Mouse (Mus musculus): ENCODE data around the gene Ugt1a1. TPM values are rescaled to one million over a fixed set of nuclear protein-coding genes. Genes with fewer than 3 reads are reported as not detected.
"Not testable (repeated sequence)": the region's sequence is repeated elsewhere in the genome, so short reads cannot be mapped to it uniquely, and the experiment has no call there.

Gene Ugt1a1
- polyA plus RNA-seq (2011; ENCODE audit: insufficient read depth, insufficient read length, low read depth, missing spikeins) = not detected in 2 replicates

- H3K9me3 ChIP-seq (replicated peaks; ENCODE audit: control insufficient read depth, insufficient read depth, low read length, poor library complexity, severe bottlenecking) = peaks cover 4% of the 10 kb centered on the region; the same call in 1 of the 2 replicates
- H3K36me3 ChIP-seq (ENCODE audit: control insufficient read depth, insufficient read depth, low read length, poor library complexity, severe bottlenecking) = no peaks in the 10 kb centered on the region
- no peak within 1 kb of the TSS for H3K4me3 ChIP-seq (ENCODE audit: low read depth, low read length)
- no peak within 1 kb of the TSS for H3K27ac ChIP-seq (ENCODE audit: insufficient read depth, low read length)
- peaks cover 2% of the 10 kb centered on the region; the same call in 1 of the 2 replicates for H3K27me3 ChIP-seq (ENCODE audit: control insufficient read depth, insufficient read depth, low read length, poor library complexity, severe bottlenecking)
- no peaks in the 10 kb centered on the region for H3K4me1 ChIP-seq (ENCODE audit: control insufficient read depth, insufficient read depth, low read length)
- no peak for TF ChIP-seq POLR2A (IDR thresholded peaks at IDR 0.05; ENCODE audit: insufficient read depth, low read length)
- TF ChIP-seq EP300 (IDR thresholded peaks at IDR 0.05; ENCODE audit: insufficient read depth, low read depth, low read length) = no peak
- no peak for TF ChIP-seq CTCF (IDR thresholded peaks at IDR 0.05; ENCODE audit: low read depth, low read length)
- no peak within 1 kb of the TSS for H3K9ac ChIP-seq (ENCODE audit: low read depth, poor library complexity, severe bottlenecking)
Measured at GRCm38 (mm10) chr1:88211812-88212211, at the start of gene Ugt1a1. Gene Ugt1a1, plus strand, starts transcription at chr1:88211959.

- TF ChIP-seq POLR2A (IDR thresholded peaks at IDR 0.05; ENCODE audit: insufficient read depth, low read length) (no peak), EP300 (IDR thresholded peaks at IDR 0.05; ENCODE audit: insufficient read depth, low read depth, low read length) (no peak), CTCF (IDR thresholded peaks at IDR 0.05; ENCODE audit: low read depth, low read length) (no peak)
- Histone ChIP-seq H3K9ac (ENCODE audit: low read depth, poor library complexity, severe bottlenecking) (no peak within 1 kb of the TSS), H3K36me3 (ENCODE audit: control insufficient read depth, insufficient read depth, low read length, poor library complexity, severe bottlenecking) (no peaks in the 10 kb centered on the region), H3K4me3 (ENCODE audit: low read depth, low read length) (no peak within 1 kb of the TSS), H3K4me1 (ENCODE audit: control insufficient read depth, insufficient read depth, low read length) (no peaks in the 10 kb centered on the region), H3K9me3 (replicated peaks; ENCODE audit: control insufficient read depth, insufficient read depth, low read length, poor library complexity, severe bottlenecking) (no peaks in the 10 kb centered on the region), H3K27me3 (ENCODE audit: control insufficient read depth, insufficient read depth, low read length, poor library complexity, severe bottlenecking) (no peaks in the 10 kb centered on the region), H3K27ac (ENCODE audit: insufficient read depth, low read length) (no peak within 1 kb of the TSS)
Measured at GRCm38 (mm10) chr1:88165711-88166110, 46.0 kb upstream of the Ugt1a1 start, which contains the start of gene Ugt1a5. Gene Ugt1a5, plus strand, starts transcription at chr1:88166012.

GRCm38 (mm10) chr1:88172190-88172589, 39.6 kb upstream of the Ugt1a1 start:
- not testable (repeated sequence) for H3K4me1 ChIP-seq (ENCODE audit: control insufficient read depth, insufficient read depth, low read length); H3K4me3 ChIP-seq (ENCODE audit: low read depth, low read length); H3K27ac ChIP-seq (ENCODE audit: insufficient read depth, low read length); H3K36me3 ChIP-seq (ENCODE audit: control insufficient read depth, insufficient read depth, low read length, poor library complexity, severe bottlenecking); H3K9me3 ChIP-seq (replicated peaks; ENCODE audit: control insufficient read depth, insufficient read depth, low read length, poor library complexity, severe bottlenecking); H3K27me3 ChIP-seq (ENCODE audit: control insufficient read depth, insufficient read depth, low read length, poor library complexity, severe bottlenecking); H3K9ac ChIP-seq (ENCODE audit: low read depth, poor library complexity, severe bottlenecking)

GRCm38 (mm10) chr1:88179657-88180056, 32.1 kb upstream of the Ugt1a1 start:
- TF ChIP-seq POLR2A (IDR thresholded peaks at IDR 0.05; ENCODE audit: insufficient read depth, low read length) (no peak), EP300 (IDR thresholded peaks at IDR 0.05; ENCODE audit: insufficient read depth, low read depth, low read length) (no peak), CTCF (IDR thresholded peaks at IDR 0.05; ENCODE audit: low read depth, low read length) (no peak)
- no peak overlapping the region for H3K4me3 ChIP-seq (ENCODE audit: low read depth, low read length)
- no peak overlapping the region for H3K9ac ChIP-seq (ENCODE audit: low read depth, poor library complexity, severe bottlenecking)
- H3K4me1 ChIP-seq (ENCODE audit: control insufficient read depth, insufficient read depth, low read length) = no peaks in the 10 kb centered on the region
- no peaks in the 10 kb centered on the region for H3K27me3 ChIP-seq (ENCODE audit: control insufficient read depth, insufficient read depth, low read length, poor library complexity, severe bottlenecking)
- H3K9me3 ChIP-seq (replicated peaks; ENCODE audit: control insufficient read depth, insufficient read depth, low read length, poor library complexity, severe bottlenecking) = peaks cover 5% of the 10 kb centered on the region; the same call in 1 of the 2 replicates
- no peaks in the 10 kb centered on the region for H3K36me3 ChIP-seq (ENCODE audit: control insufficient read depth, insufficient read depth, low read length, poor library complexity, severe bottlenecking)
- H3K27ac ChIP-seq (ENCODE audit: insufficient read depth, low read length) = no peak overlapping the region

- Histone ChIP-seq H3K4me3 (ENCODE audit: low read depth, low read length) (no peak overlapping the region), H3K9ac (ENCODE audit: low read depth, poor library complexity, severe bottlenecking) (no peak overlapping the region), H3K9me3 (replicated peaks; ENCODE audit: control insufficient read depth, insufficient read depth, low read length, poor library complexity, severe bottlenecking) (no peaks in the 10 kb centered on the region), H3K4me1 (ENCODE audit: control insufficient read depth, insufficient read depth, low read length) (no peaks in the 10 kb centered on the region), H3K27ac (ENCODE audit: insufficient read depth, low read length) (no peak overlapping the region), H3K27me3 (ENCODE audit: control insufficient read depth, insufficient read depth, low read length, poor library complexity, severe bottlenecking) (no peaks in the 10 kb centered on the region), H3K36me3 (ENCODE audit: control insufficient read depth, insufficient read depth, low read length, poor library complexity, severe bottlenecking) (no peaks in the 10 kb centered on the region)
- no peak for TF ChIP-seq EP300 (IDR thresholded peaks at IDR 0.05; ENCODE audit: insufficient read depth, low read depth, low read length)
- no peak for TF ChIP-seq CTCF (IDR thresholded peaks at IDR 0.05; ENCODE audit: low read depth, low read length)
- TF ChIP-seq POLR2A (IDR thresholded peaks at IDR 0.05; ENCODE audit: insufficient read depth, low read length) = no peak
Measured at GRCm38 (mm10) chr1:88186325-88186935, 25.3 kb upstream of the Ugt1a1 start.

GRCm38 (mm10) chr1:88192136-88192535, 19.6 kb upstream of the Ugt1a1 start:
- no peaks in the 10 kb centered on the region for H3K4me1 ChIP-seq (ENCODE audit: control insufficient read depth, insufficient read depth, low read length)
- no peaks in the 10 kb centered on the region for H3K27me3 ChIP-seq (ENCODE audit: control insufficient read depth, insufficient read depth, low read length, poor library complexity, severe bottlenecking)
- no peak for TF ChIP-seq EP300 (IDR thresholded peaks at IDR 0.05; ENCODE audit: insufficient read depth, low read depth, low read length)
- no peak for TF ChIP-seq POLR2A (IDR thresholded peaks at IDR 0.05; ENCODE audit: insufficient read depth, low read length)
- no peak for TF ChIP-seq CTCF (IDR thresholded peaks at IDR 0.05; ENCODE audit: low read depth, low read length)
- H3K27ac ChIP-seq (ENCODE audit: insufficient read depth, low read length) = no peak overlapping the region
- no peaks in the 10 kb centered on the region for H3K36me3 ChIP-seq (ENCODE audit: control insufficient read depth, insufficient read depth, low read length, poor library complexity, severe bottlenecking)
- H3K9ac ChIP-seq (ENCODE audit: low read depth, poor library complexity, severe bottlenecking) = no peak overlapping the region
- H3K4me3 ChIP-seq (ENCODE audit: low read depth, low read length) = no peak overlapping the region
- no peaks in the 10 kb centered on the region for H3K9me3 ChIP-seq (replicated peaks; ENCODE audit: control insufficient read depth, insufficient read depth, low read length, poor library complexity, severe bottlenecking)

Data from ES-Bruce4 (cell line).